Comparison of ENCODE assay signal across 10 mouse cellular contexts in the genomic region with DNA sequence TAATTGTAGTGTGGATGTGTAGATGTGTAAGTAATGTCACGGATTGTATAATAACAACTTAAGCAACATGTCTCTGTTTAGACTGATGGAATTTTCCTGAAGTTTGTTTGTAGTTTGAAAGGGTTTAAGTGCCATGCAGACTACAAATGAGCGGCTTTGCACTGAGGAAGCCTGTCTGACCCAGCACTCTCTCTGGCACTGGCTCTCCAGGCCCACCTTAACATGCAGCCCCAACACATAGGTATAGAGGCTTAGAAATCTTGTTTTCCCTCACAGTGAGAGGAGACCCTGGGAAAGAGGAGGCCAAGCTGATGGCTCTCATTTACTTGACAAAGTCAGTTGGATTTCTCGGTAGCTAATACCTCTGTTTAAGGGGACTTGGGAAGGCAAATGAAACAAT. TPM values are rescaled to one million over a fixed set of nuclear protein-coding genes. Genes with fewer than 3 reads are reported as not detected.
DNase-seq lines count a peak whose midpoint lies in the region; ATAC-seq lines count a peak whose summit lies in the region.
"Had no signal": no experiment of that assay in that cellular context is flagged by ENCODE, and none has a peak within 500 bp of the region (broad histone marks: within the 10 kb centered on the region; RNA-seq: fewer than 3 reads in every experiment).

No protein-coding gene starts in this region.

- WGBS in kidney, embryonic 14.5 days: 23% methylated on average over 3 of the region's 3 CpGs
- 32% methylated on average over 3 of the region's 3 CpGs for WGBS in embryonic facial prominence, embryonic 13.5 days
- WGBS in hindbrain, embryonic 12.5 days: 23% methylated on average over 3 of the region's 3 CpGs
- WGBS in midbrain, embryonic 14.5 days: 23% methylated on average over 3 of the region's 3 CpGs

- no peak overlapping the region for H3K27ac ChIP-seq in kidney, embryonic 14.5 days (ENCODE audit: low read depth, low read length)
- no peak overlapping the region for H3K27ac ChIP-seq in embryonic facial prominence, embryonic 13.5 days
- H3K27ac ChIP-seq in hindbrain, embryonic 12.5 days: peak overlapping the region; percentile 77; the same call in 1 of the 2 replicates
- 0 out of 2 replicates have a peak overlapping the region, but pooled peaks have one; percentile 67 for H3K27ac ChIP-seq in midbrain, embryonic 14.5 days (replicated peaks; ENCODE audit: low read depth, low read length)

- H3K4me2 ChIP-seq in kidney, embryonic 14.5 days (replicated peaks; ENCODE audit: low read depth, low read length): peak overlapping the region; percentile 54; the same call in 1 of the 2 replicates
- H3K4me2 ChIP-seq in embryonic facial prominence, embryonic 13.5 days: peak overlapping the region; percentile 73
- H3K4me2 ChIP-seq in hindbrain, embryonic 12.5 days (replicated peaks): peak overlapping the region; percentile 77
- H3K4me2 ChIP-seq in midbrain, embryonic 14.5 days (ENCODE audit: low read length): peak overlapping the region; percentile 84

- H3K27me3 ChIP-seq in kidney, embryonic 14.5 days (ENCODE audit: control insufficient read depth, insufficient read depth, low read length): peaks cover 33% of the 10 kb centered on the region
- peaks cover 25% of the 10 kb centered on the region for H3K27me3 ChIP-seq in embryonic facial prominence, embryonic 13.5 days
- peaks cover 37% of the 10 kb centered on the region for H3K27me3 ChIP-seq in hindbrain, embryonic 12.5 days
- H3K27me3 ChIP-seq in midbrain, embryonic 14.5 days (ENCODE audit: control insufficient read depth, insufficient read depth, low read length): peaks cover 40% of the 10 kb centered on the region

- DNase-seq in kidney, postnatal 10 days: no peak
- DNase-seq in midbrain, embryonic 14.5 days: no peak
- no peak for DNase-seq in adrenal gland, postnatal 36 days
- no peak for DNase-seq in gastrocnemius, postnatal 4 days (ENCODE audit: low spot score in 2 of 2)
- no peak for DNase-seq in left cerebral cortex, postnatal 4 days
- DNase-seq: lung, postnatal 14 days had no signal

- H3K4me1 ChIP-seq in kidney, embryonic 14.5 days (ENCODE audit: control insufficient read depth, insufficient read depth, low read length): 0 out of 2 replicates have a peak, but pooled peaks cover 5% of the 10 kb centered on the region
- H3K4me1 ChIP-seq in embryonic facial prominence, embryonic 13.5 days: peaks cover 18% of the 10 kb centered on the region; the same call in 1 of the 2 replicates
- H3K4me1 ChIP-seq in hindbrain, embryonic 12.5 days: peaks cover 21% of the 10 kb centered on the region
- peaks cover 8% of the 10 kb centered on the region; the same call in 1 of the 2 replicates for H3K4me1 ChIP-seq in midbrain, embryonic 14.5 days (ENCODE audit: control insufficient read depth, insufficient read depth, low read length)

- H3K9me3 ChIP-seq in kidney, embryonic 14.5 days (ENCODE audit: control insufficient read depth, low read length): no peaks in the 10 kb centered on the region
- H3K9me3 ChIP-seq in embryonic facial prominence, embryonic 13.5 days: no peaks in the 10 kb centered on the region
- H3K9me3 ChIP-seq in hindbrain, embryonic 12.5 days (replicated peaks): no peaks in the 10 kb centered on the region
- H3K9me3 ChIP-seq in midbrain, embryonic 14.5 days (ENCODE audit: control insufficient read depth, low read length): no peaks in the 10 kb centered on the region

- no peak overlapping the region for H3K9ac ChIP-seq in kidney, embryonic 14.5 days (ENCODE audit: low read depth, low read length)
- H3K9ac ChIP-seq in embryonic facial prominence, embryonic 13.5 days: peak overlapping the region; percentile 77; the same call in 1 of the 2 replicates
- H3K9ac ChIP-seq in hindbrain, embryonic 12.5 days: peak overlapping the region; percentile 66; the same call in 1 of the 2 replicates
- H3K9ac ChIP-seq in midbrain, embryonic 14.5 days (replicated peaks; ENCODE audit: low read length): peak overlapping the region; percentile 55; the same call in 1 of the 2 replicates

- no peak for ATAC-seq in kidney, embryonic 14.5 days (ENCODE audit: low FRiP score, low TSS enrichment)
- no peak for ATAC-seq in embryonic facial prominence, embryonic 13.5 days (ENCODE audit: insufficient number of reproducible peaks, insufficient read depth, low FRiP score, low TSS enrichment, low read depth)
- ATAC-seq in hindbrain, embryonic 12.5 days (ENCODE audit: low FRiP score): no peak
- no peak for ATAC-seq in midbrain, embryonic 14.5 days (ENCODE audit: low FRiP score, low TSS enrichment)

- H3K4me3 ChIP-seq in kidney, embryonic 14.5 days (ENCODE audit: low read length): peak overlapping the region; percentile 40; the same call in 1 of the 2 replicates
- peak overlapping the region; percentile 57 for H3K4me3 ChIP-seq in embryonic facial prominence, embryonic 13.5 days
- peak overlapping the region; percentile 43 for H3K4me3 ChIP-seq in hindbrain, embryonic 12.5 days
- H3K4me3 ChIP-seq in midbrain, embryonic 14.5 days (replicated peaks; ENCODE audit: low read depth, low read length): peak overlapping the region; percentile 43; the same call in 1 of the 2 replicates

- no peaks in the 10 kb centered on the region for H3K36me3 ChIP-seq in kidney, embryonic 14.5 days (ENCODE audit: control insufficient read depth, insufficient read depth, low read length)
- H3K36me3 ChIP-seq in embryonic facial prominence, embryonic 13.5 days: no peaks in the 10 kb centered on the region
- H3K36me3 ChIP-seq in hindbrain, embryonic 12.5 days: no peaks in the 10 kb centered on the region
- no peaks in the 10 kb centered on the region for H3K36me3 ChIP-seq in midbrain, embryonic 14.5 days (ENCODE audit: control insufficient read depth, insufficient read depth, low read length)

- intact Hi-C loops in left cerebral cortex, postnatal 4 days (cut with DNase I): loop anchor here (10.0 kb wide), 2 partner anchors 566 to 686 kb away; no protein-coding TSS in a partner anchor

RNA-seq across cellular contexts. Expression of a gene that starts 13.9 kb away (rescaled TPM):
- 25.9 and 32.1 TPM in 2 replicates for polyA plus RNA-seq in kidney, embryonic 14.5 days (2014; fragmentation: Nextera tagmentation; extraction: Ambion mirVana)
- 59.9 and 71.0 TPM in 2 replicates for polyA plus RNA-seq in embryonic facial prominence, embryonic 13.5 days (2015; fragmentation: Nextera tagmentation; extraction: Ambion mirVana)
- 58.4 and 62.7 TPM in 2 replicates for polyA plus RNA-seq in hindbrain, embryonic 12.5 days (2016; fragmentation: Nextera tagmentation; extraction: Ambion mirVana)
- polyA plus RNA-seq in midbrain, embryonic 14.5 days (2014; fragmentation: Nextera tagmentation; extraction: Ambion mirVana): 30.1 and 37.2 TPM in 2 replicates
- total RNA-seq in adrenal gland, postnatal 36 days (2021): 100 to 1,000 TPM; 124 to 204 TPM
- total RNA-seq in gastrocnemius, postnatal 4 days (2021): 100 to 1,000 TPM; 166 to 173 TPM
- total RNA-seq in left cerebral cortex, postnatal 4 days (2021): 10 to 100 TPM; 97.1 to 99.7 TPM

RNA-seq across cellular contexts. Expression of a gene that starts 19.2 kb away (rescaled TPM):
- 0.35 and 0.71 TPM in 2 replicates for polyA plus RNA-seq in kidney, embryonic 14.5 days (2014; fragmentation: Nextera tagmentation; extraction: Ambion mirVana)
- polyA plus RNA-seq in embryonic facial prominence, embryonic 13.5 days (2015; fragmentation: Nextera tagmentation; extraction: Ambion mirVana): 5.0 and 7.5 TPM in 2 replicates
- 28.0 and 28.2 TPM in 2 replicates for polyA plus RNA-seq in hindbrain, embryonic 12.5 days (2016; fragmentation: Nextera tagmentation; extraction: Ambion mirVana)
- 22.4 and 23.6 TPM in 2 replicates for polyA plus RNA-seq in midbrain, embryonic 14.5 days (2014; fragmentation: Nextera tagmentation; extraction: Ambion mirVana)
- total RNA-seq in adrenal gland, postnatal 36 days (2021): not detected
- 1 to 10 TPM; 3.6 to 4.4 TPM for total RNA-seq in gastrocnemius, postnatal 4 days (2021)
- total RNA-seq in left cerebral cortex, postnatal 4 days (2021): 1 to 10 TPM; 6.6 to 8.2 TPM
- total RNA-seq: adrenal gland, postnatal 14 days had no signal

Comparison
In these comparisons a context has a peak if more than half of its experiments do, and no peak if none do; other contexts are left out.
1. H3K27ac ChIP-seq: peak in hindbrain, embryonic 12.5 days (single experiment) and midbrain, embryonic 14.5 days (single experiment); none in kidney, embryonic 14.5 days (single experiment) and embryonic facial prominence, embryonic 13.5 days (single experiment).
2. Peak in every context shown above with its lines, with median percentiles within 50 percentile points of each other: H3K4me2 ChIP-seq and H3K4me3 ChIP-seq.